Mouse (Mus musculus): ENCODE data around the gene H2-T22.
"Not testable (repeated sequence)": the region's sequence is repeated elsewhere in the genome, so short reads cannot be mapped to it uniquely, and the experiment has no call there.

H2-T22 gene

GRCm38 (mm10) chr17:36042610-36043169 lies at the start of gene H2-T22, which contains the start of gene Gm6034:
TSS of gene H2-T22 (minus strand) at chr17:36042747.
TSS of gene Gm6034 (plus strand) at chr17:36042961.
- peak; percentile 58 for DNase-seq (ENCODE audit: low read depth, low spot score)

- not testable (repeated sequence) for DNase-seq (ENCODE audit: low read depth, low spot score)
Measured at GRCm38 (mm10) chr17:36091933-36092332, 49.4 kb upstream of the H2-T22 start.

GRCm38 (mm10) chr17:36085976-36086375 lies 43.4 kb upstream of the H2-T22 start:
- DNase-seq (ENCODE audit: low read depth, low spot score): not testable (repeated sequence)

- peak; percentile 50 for DNase-seq (ENCODE audit: low read depth, low spot score)
Measured at GRCm38 (mm10) chr17:36083870-36084451, 41.4 kb upstream of the H2-T22 start.

GRCm38 (mm10) chr17:36083266-36083869 lies 40.8 kb upstream of the H2-T22 start:
- DNase-seq (ENCODE audit: low read depth, low spot score): peak; percentile 90

GRCm38 (mm10) chr17:36082519-36083232 lies 40.1 kb upstream of the H2-T22 start:
- DNase-seq (ENCODE audit: low read depth, low spot score): not testable (repeated sequence)

- DNase-seq (ENCODE audit: low read depth, low spot score): not testable (repeated sequence)
Measured at GRCm38 (mm10) chr17:36081901-36082300, 39.4 kb upstream of the H2-T22 start.

- DNase-seq (ENCODE audit: low read depth, low spot score): peak; percentile 88
Measured at GRCm38 (mm10) chr17:36060829-36061228, 18.3 kb upstream of the H2-T22 start.

GRCm38 (mm10) chr17:36058362-36058761 lies 15.8 kb upstream of the H2-T22 start, which contains the start of gene Gm11127:
TSS of gene Gm11127 (minus strand) at chr17:36058371.
- not testable (repeated sequence) for DNase-seq (ENCODE audit: low read depth, low spot score)

- not testable (repeated sequence) for DNase-seq (ENCODE audit: low read depth, low spot score)
Measured at GRCm38 (mm10) chr17:36057927-36058326, 15.4 kb upstream of the H2-T22 start.

GRCm38 (mm10) chr17:36043286-36043685 lies 739 bp upstream of the H2-T22 start:
- DNase-seq (ENCODE audit: low read depth, low spot score): no peak

- DNase-seq (ENCODE audit: low read depth, low spot score): not testable (repeated sequence)
Measured at GRCm38 (mm10) chr17:36042055-36042454, 492 bp downstream of the H2-T22 start.

- DNase-seq (ENCODE audit: low read depth, low spot score): not testable (repeated sequence)
Measured at GRCm38 (mm10) chr17:36040604-36041003, 1.9 kb downstream of the H2-T22 start.

GRCm38 (mm10) chr17:36036126-36036525 lies 6.4 kb downstream of the H2-T22 start:
- DNase-seq (ENCODE audit: low read depth, low spot score): not testable (repeated sequence)

GRCm38 (mm10) chr17:36035010-36035638 lies 7.4 kb downstream of the H2-T22 start:
- peak; percentile 44 for DNase-seq (ENCODE audit: low read depth, low spot score)

GRCm38 (mm10) chr17:36034524-36034923 lies 8.0 kb downstream of the H2-T22 start:
- not testable (repeated sequence) for DNase-seq (ENCODE audit: low read depth, low spot score)

- DNase-seq (ENCODE audit: low read depth, low spot score): peak; percentile 49
Measured at GRCm38 (mm10) chr17:36032351-36032875, 10.1 kb downstream of the H2-T22 start, which contains the start of gene H2-T23. TSS of gene H2-T23 (minus strand) at chr17:36032855.

- DNase-seq (ENCODE audit: low read depth, low spot score): peak; percentile 38
Measured at GRCm38 (mm10) chr17:36031583-36032331, 10.8 kb downstream of the H2-T22 start.

GRCm38 (mm10) chr17:36030703-36031582 lies 11.6 kb downstream of the H2-T22 start:
- DNase-seq (ENCODE audit: low read depth, low spot score): not testable (repeated sequence)

Measured in ES-CJ7 (cell line).